Mouse (Mus musculus) CH12.LX (cell line): ENCODE data around the gene Tspo2. TPM values are rescaled to one million over a fixed set of nuclear protein-coding genes. Genes with fewer than 3 reads are reported as not detected.
A peak's percentile ranks its signal among the peaks of the same experiment; 100 is the strongest.

Experiments used
- DNase-seq: peaks from one replicate; pipeline ENCODE4 v3.0.0-alpha.2; 2013; ENCODE audit errors: extremely low read depth
- H3K27ac ChIP-seq: 2 replicates; pipeline ENCODE4 v1.5.1; 2012; ENCODE audit warnings: low read depth, mild to moderate bottlenecking, control low read depth, moderate library complexity; ENCODE audit not compliant: insufficient read depth
- H3K27me3 ChIP-seq: replicated peaks from 2 replicates; pipeline ENCODE3; 2012; ENCODE audit warnings: inconsistent platforms
- H3K36me3 ChIP-seq, 2 experiments: replicated peaks in 1 of 2; 2 replicates each; pipeline versions ENCODE3 to v1.6.1; 2012; ENCODE audit warnings: inconsistent platforms in 1 of 2, low read length in 1 of 2, mild to moderate bottlenecking in 1 of 2, mixed read lengths in 1 of 2, moderate library complexity in 1 of 2; ENCODE audit not compliant: control insufficient read depth in 1 of 2, insufficient read depth in 1 of 2
- H3K4me1 ChIP-seq, 2 experiments: 2 replicates each; pipeline ENCODE4 v1.6.1; 2012; ENCODE audit warnings: inconsistent platforms in 1 of 2, moderate library complexity in 1 of 2; ENCODE audit not compliant: insufficient read depth in 2 of 2, control insufficient read depth in 1 of 2
- H3K4me2 ChIP-seq: 2 replicates; pipeline ENCODE4 v1.6.1; 2012; ENCODE audit warnings: low read depth, mild to moderate bottlenecking, control low read depth; ENCODE audit not compliant: poor library complexity, insufficient read depth, severe bottlenecking
- H3K4me3 ChIP-seq, 3 experiments: fragments of 150-350 bp in 1 of 3; sonication (generic) in 1 of 3; replicated peaks in 1 of 3; 2 replicates each; pipeline versions ENCODE3 to v1.5.1; 2011 to 2012; ENCODE audit warnings: low read depth in 2 of 3, low read length in 2 of 3, mild to moderate bottlenecking in 2 of 3, moderate library complexity in 2 of 3, control low read depth in 1 of 3, improper control_type of control experiment in 1 of 3, inconsistent platforms in 1 of 3, mixed read lengths in 1 of 3; ENCODE audit not compliant: poor library complexity in 1 of 3
- H3K79me2 ChIP-seq: replicated peaks from 2 replicates; pipeline ENCODE4 v1.6.1; 2012; ENCODE audit warnings: mild to moderate bottlenecking, moderate library complexity; ENCODE audit not compliant: control insufficient read depth, poor library complexity, insufficient read depth, severe bottlenecking; ENCODE audit errors: extremely low read depth
- H3K9ac ChIP-seq: 2 replicates; pipeline ENCODE4 v1.6.1; 2012; ENCODE audit warnings: low read depth, mild to moderate bottlenecking, control low read depth, moderate library complexity; ENCODE audit not compliant: insufficient read depth
- H3K9me3 ChIP-seq: replicated peaks from 2 replicates; pipeline ENCODE3; 2012; ENCODE audit warnings: low read length, inconsistent platforms, mixed read lengths
- CHD2 ChIP-seq: IDR thresholded peaks from 2 replicates; pipeline ENCODE4 v1.6.1; 2011; ENCODE audit warnings: low read length, improper control_type of control experiment
- CTCF ChIP-seq, 2 experiments: IDR thresholded peaks in 1 of 2; conservative IDR thresholded peaks in 1 of 2; 2 replicates each; pipeline ENCODE4 v1.5.1; 2011 to 2012; ENCODE audit warnings: low read depth in 2 of 2, low read length in 2 of 2, improper control_type of control experiment in 1 of 2, inconsistent platforms in 1 of 2, mild to moderate bottlenecking in 1 of 2, moderate library complexity in 1 of 2
- E2F4 ChIP-seq: IDR thresholded peaks from 2 replicates; pipeline ENCODE4 v1.6.1; 2011; ENCODE audit warnings: low read depth, low read length, improper control_type of control experiment; ENCODE audit not compliant: insufficient replicate concordance
- IRF4 ChIP-seq: IDR thresholded peaks from 2 replicates; pipeline ENCODE4 v1.6.1; 2014; ENCODE audit warnings: low read depth, mild to moderate bottlenecking, inconsistent platforms, low read length, improper control_type of control experiment
- KAT2A ChIP-seq: IDR thresholded peaks from 2 replicates; pipeline ENCODE4 v1.6.1; 2012; ENCODE audit warnings: low read length, improper control_type of control experiment, inconsistent platforms; ENCODE audit not compliant: insufficient replicate concordance
- NELFE ChIP-seq: IDR thresholded peaks from 2 replicates; pipeline ENCODE4 v1.6.1; 2011; ENCODE audit warnings: low read depth, low read length, improper control_type of control experiment
- PAX5 ChIP-seq: IDR thresholded peaks from 2 replicates; pipeline ENCODE4 v1.6.1; 2012; ENCODE audit warnings: low read length, inconsistent platforms, mixed read lengths
- POLR2AphosphoS2 ChIP-seq: IDR thresholded peaks from 2 replicates; pipeline ENCODE4 v1.6.1; 2011; ENCODE audit warnings: low read depth, low read length, improper control_type of control experiment
- RAD21 ChIP-seq: IDR thresholded peaks from 2 replicates; pipeline ENCODE4 v1.6.1; 2011; ENCODE audit warnings: low read depth, mild to moderate bottlenecking, low read length, improper control_type of control experiment, moderate library complexity
- SIN3A ChIP-seq: IDR thresholded peaks from 2 replicates; pipeline ENCODE4 v1.6.1; 2012; ENCODE audit warnings: low read length, improper control_type of control experiment, inconsistent platforms
- SMC3 ChIP-seq: IDR thresholded peaks from 2 replicates; pipeline ENCODE4 v1.6.1; 2011; ENCODE audit warnings: low read depth, low read length, improper control_type of control experiment
- TCF12 ChIP-seq: IDR thresholded peaks from 2 replicates; pipeline ENCODE4 v1.6.1; 2014; ENCODE audit warnings: low read depth, mild to moderate bottlenecking, inconsistent platforms, low read length, improper control_type of control experiment
- UBTF ChIP-seq: IDR thresholded peaks from 2 replicates; pipeline ENCODE4 v1.6.1; 2012; ENCODE audit warnings: low read depth, mild to moderate bottlenecking, inconsistent platforms, low read length, improper control_type of control experiment, moderate library complexity
- USF2 ChIP-seq: conservative IDR thresholded peaks from 2 replicates; pipeline ENCODE4 v1.6.1; 2011; ENCODE audit warnings: low read depth, low read length, improper control_type of control experiment
- ZNF384 ChIP-seq: IDR thresholded peaks from 2 replicates; pipeline ENCODE4 v1.6.1; 2012; ENCODE audit warnings: low read depth, low read length, improper control_type of control experiment, inconsistent platforms
- dilution Hi-C: fragments of 300-500 bp; cut with MboI; formaldehyde crosslinking; loops from 2 replicates; pipeline ENCODE4 v1.14.3; 2020; ENCODE audit warnings: low sequenced_read_pairs; ENCODE audit not compliant: extremely low pct_unique_long_range_greater_than_20kb, extremely low pct_ligation_motif_present
- in situ Hi-C: fragments of 300-500 bp; cut with MboI; formaldehyde crosslinking; loops from 3 replicates; pipeline ENCODE4 v1.14.3; 2019; ENCODE audit warnings: low sequenced_read_pairs, low pct_ligation_motif_present, low pct_unique_long_range_greater_than_20kb, mixed read lengths
- polyA plus RNA-seq: library from polyadenylated mRNA; unstranded; fragments of >175 nt; gene quantifications from 2 replicates; pipeline ENCODE4 v1.2.1, GENCODE M21; 2012; ENCODE audit warnings: low read depth; ENCODE audit not compliant: insufficient read length
- total RNA-seq, 2 experiments: library from RNA; depleted of rRNA; stranded (reverse); fragments of 300-350 nt in 1 of 2; fragments of >200 nt in 1 of 2; gene quantifications; 2 replicates each; pipeline ENCODE4 v1.2.3; 2012 to 2014

Gene Tspo2
- total and polyA plus RNA-seq, 3 experiments: not detected

DNA sequence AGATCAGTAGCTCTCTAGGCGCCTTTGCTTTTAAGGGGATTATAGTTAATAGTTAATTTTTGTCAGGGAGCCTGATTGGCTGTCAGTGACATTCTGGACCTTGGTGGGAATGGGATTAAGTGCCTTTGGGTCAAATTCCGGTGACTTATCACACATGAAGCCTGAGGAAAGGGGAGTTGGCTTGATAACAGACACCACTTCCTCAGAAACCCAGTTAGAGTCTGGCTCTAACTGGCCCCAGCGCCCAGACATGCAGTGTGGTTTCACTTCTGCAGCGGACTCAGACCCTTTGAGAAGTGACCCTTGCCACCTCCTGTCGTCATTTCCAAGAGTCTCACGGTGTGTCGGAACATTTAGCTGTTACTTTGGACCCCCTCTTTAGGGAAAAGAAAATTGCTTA, 33.1 kb downstream of the Tspo2 start:
- H3K27me3 ChIP-seq: no peaks in the 10 kb centered on the region
- H3K36me3 ChIP-seq: peaks cover 32 to 73% of the 10 kb centered on the region in 2 experiments
- no peaks in the 10 kb centered on the region for H3K79me2 ChIP-seq
- no peaks in the 10 kb centered on the region for H3K9me3 ChIP-seq
- no peak overlapping the region for H3K4me3 ChIP-seq
- H3K27ac ChIP-seq: no peak overlapping the region
- peaks cover 0 to 10% of the 10 kb centered on the region in 2 experiments; a peak in 1 of 4 replicates for H3K4me1 ChIP-seq
- DNase-seq: no peak
- dilution Hi-C loops: no loop called here
- H3K9ac ChIP-seq: no peak overlapping the region
- no peak for TF ChIP-seq UBTF
- peak; percentile 15; the same call in 1 of the 2 replicates for TF ChIP-seq IRF4
- no peak overlapping the region for H3K4me2 ChIP-seq
- in situ Hi-C loops: no loop called here

DNA sequence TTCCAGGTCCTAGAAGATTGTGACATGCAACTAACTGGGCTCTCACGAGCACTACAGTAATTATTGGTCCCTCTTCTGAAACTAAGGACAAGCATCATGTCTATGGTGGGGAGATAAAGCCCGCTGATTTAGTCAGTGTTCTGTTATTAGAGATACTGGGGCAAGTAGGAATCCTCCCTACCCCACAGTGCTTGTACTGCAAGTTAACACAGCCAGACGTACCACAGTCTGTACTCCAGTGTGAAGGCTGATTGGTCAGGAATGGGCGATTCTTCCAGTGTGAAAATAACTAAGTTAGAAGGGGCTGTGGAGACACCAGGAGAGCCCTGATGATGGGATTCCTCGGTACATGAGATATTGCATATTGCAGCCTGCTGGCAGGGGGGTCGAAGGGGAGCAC, 33.8 kb downstream of the Tspo2 start:
- H3K27ac ChIP-seq: no peak overlapping the region
- TF ChIP-seq PAX5 (no peak), UBTF (no peak), USF2 (no peak), IRF4 (no peak), CHD2 (no peak), TCF12 (no peak), SIN3A (no peak), NELFE (no peak), ZNF384 (no peak), E2F4 (no peak)
- peaks cover 3 to 13% of the 10 kb centered on the region in 2 experiments; a peak in 1 of 4 replicates for H3K4me1 ChIP-seq
- in situ Hi-C loops (no loop called here), dilution Hi-C loops (no loop called here)
- no peak overlapping the region for H3K4me3 ChIP-seq
- no peak overlapping the region for H3K9ac ChIP-seq
- DNase-seq: no peak
- no peaks in the 10 kb centered on the region for H3K9me3 ChIP-seq
- peaks cover 35 to 77% of the 10 kb centered on the region in 2 experiments for H3K36me3 ChIP-seq
- H3K27me3 ChIP-seq: no peaks in the 10 kb centered on the region
- no peaks in the 10 kb centered on the region for H3K79me2 ChIP-seq
- H3K4me2 ChIP-seq: no peak overlapping the region

DNA sequence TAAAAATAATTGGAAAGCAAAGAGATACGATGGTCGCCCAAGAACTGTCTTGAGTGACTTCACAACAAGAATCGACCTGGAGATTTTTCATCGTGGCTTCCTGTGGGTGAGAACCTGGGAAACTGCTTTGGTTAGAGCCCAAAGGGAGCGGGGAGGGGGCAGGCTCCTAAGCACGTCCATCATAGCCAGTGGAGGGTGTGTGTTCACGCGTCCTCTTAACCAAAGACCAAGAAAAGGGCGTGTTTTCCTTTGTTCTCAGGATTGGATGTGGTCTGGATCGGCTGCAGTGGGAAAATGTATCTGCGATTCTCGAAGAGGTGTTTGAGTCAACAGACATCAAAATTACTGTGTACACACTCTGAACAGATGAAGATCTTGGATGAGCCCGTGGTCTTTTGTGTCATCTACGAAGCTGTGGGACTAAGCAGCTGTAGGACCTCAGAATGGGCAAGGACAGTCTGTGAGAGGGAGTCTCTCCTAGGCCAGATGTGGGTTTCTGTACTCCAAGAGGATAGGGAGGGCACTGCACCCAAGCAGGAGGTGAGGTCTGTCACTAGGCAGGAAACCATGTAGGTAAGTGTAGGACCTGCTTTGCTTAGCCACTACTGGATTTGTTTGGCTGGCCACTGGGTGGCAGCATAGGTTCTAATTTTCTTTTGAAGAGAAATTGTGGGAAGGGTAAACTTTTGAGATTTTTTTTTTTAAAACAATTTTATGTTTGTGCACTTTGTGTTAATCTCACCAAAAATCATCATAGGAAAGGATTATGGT, 34.7 kb downstream of the Tspo2 start:
- peaks cover 6% of the 10 kb centered on the region; the same call in 1 of the 2 replicates for H3K79me2 ChIP-seq
- in situ Hi-C loops: no loop called here
- no peaks in the 10 kb centered on the region for H3K27me3 ChIP-seq
- peak; percentile 66 for DNase-seq
- H3K36me3 ChIP-seq: peaks cover 40 to 85% of the 10 kb centered on the region in 2 experiments
- no peak overlapping the region for H3K4me3 ChIP-seq
- dilution Hi-C loops: no loop called here
- TF ChIP-seq ZNF384 (peak; percentile 60), SMC3 (peak; percentile 50), CTCF (conservative IDR thresholded peaks at IDR 0.05 in 1 of 2, IDR thresholded peaks at IDR 0.05 in 1 of 2; ENCODE audit: low read depth in 2 of 2, low read length in 2 of 2) (peak; percentile 45 to 77; a peak in 3 of 4 replicates), KAT2A (no peak), POLR2AphosphoS2 (no peak), RAD21 (peak; percentile 68)
- H3K9ac ChIP-seq: no peak overlapping the region
- no peak overlapping the region for H3K4me2 ChIP-seq
- no peak overlapping the region for H3K27ac ChIP-seq
- no peaks in the 10 kb centered on the region for H3K9me3 ChIP-seq
- peaks cover 3 to 22% of the 10 kb centered on the region in 2 experiments; a peak in 2 of 4 replicates for H3K4me1 ChIP-seq
